Mouse (Mus musculus) cerebellum, postnatal 25 days (tissue): Measurements from ENCODE around the gene Rer1.

Source experiments
- DNase-seq, 2 experiments: peaks; one replicate each; pipeline ENCODE4 v3.0.0; 2021; ENCODE audit warnings: mixed read lengths in 2 of 2

The Rer1 gene

DNA sequence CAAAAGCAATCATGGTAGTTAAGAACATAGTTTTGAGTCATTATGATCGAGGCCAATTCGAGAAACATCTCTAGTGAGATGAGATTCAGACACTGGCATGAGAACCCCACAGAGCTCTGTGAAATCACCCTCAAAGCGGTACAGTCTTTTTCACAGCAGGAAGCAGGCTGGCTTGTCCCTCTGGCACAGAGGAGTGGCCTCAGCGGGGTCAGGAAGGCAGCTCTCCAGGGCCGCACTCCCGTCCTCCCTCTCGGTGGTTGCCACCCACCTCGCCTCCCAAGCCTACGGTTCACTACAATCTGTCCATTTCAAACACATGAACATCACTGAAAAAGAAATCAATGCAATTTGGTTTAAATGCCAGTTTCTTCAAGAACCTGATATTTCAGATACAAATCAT is 11.8 kb downstream of the Rer1 start:
- peak; percentile 60 to 63 for DNase-seq

GRCm38 (mm10) chr4:155070921-155071320 is 15.3 kb downstream of the Rer1 start:
- DNase-seq: peak; percentile 44 to 53

- DNase-seq: peak in 1 of 2 experiments; percentile 33
Observed at GRCm38 (mm10) chr4:155070199-155070598, 16.0 kb downstream of the Rer1 start.

GRCm38 (mm10) chr4:155069191-155069590 is 17.0 kb downstream of the Rer1 start:
- DNase-seq: peak; percentile 72 to 79

DNA sequence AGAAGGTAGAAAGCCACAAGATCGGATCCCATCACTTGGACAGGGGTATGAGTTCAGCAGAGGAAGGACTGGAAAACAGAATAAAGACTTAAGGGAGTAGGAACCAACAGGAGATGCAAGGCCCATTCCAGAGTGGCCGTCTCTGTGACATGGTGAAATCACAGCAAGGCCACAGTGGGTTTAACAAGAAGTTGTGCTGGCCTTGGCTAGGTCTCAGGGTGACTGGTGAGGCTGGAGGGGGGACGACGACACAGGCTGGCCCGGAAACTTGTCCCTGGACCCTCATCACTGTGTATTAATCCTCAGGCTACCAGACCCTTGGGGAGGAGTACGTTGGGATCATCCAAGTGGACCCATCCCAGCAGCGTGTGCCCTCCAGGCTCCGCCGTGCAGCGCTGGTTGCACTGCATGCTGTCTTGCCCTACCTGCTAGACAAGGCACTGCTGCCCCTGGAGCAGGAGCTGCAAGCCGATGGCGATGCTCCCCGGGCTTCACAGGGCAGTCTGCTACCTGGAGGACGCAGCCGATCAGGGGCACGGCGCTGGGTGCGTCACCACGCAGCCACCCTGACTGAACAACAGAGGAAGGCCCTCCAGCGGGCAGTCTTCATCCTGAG is 17.7 kb downstream of the Rer1 start:
- DNase-seq: peak; percentile 41 to 50

GRCm38 (mm10) chr4:155066834-155067522 is 19.2 kb downstream of the Rer1 start, which contains the start of gene Pex10:
TSS of gene Pex10 (plus strand) at chr4:155067016.
- peak; percentile 97 to 99 for DNase-seq

- DNase-seq: peak; percentile 92 to 94
Observed at GRCm38 (mm10) chr4:155065970-155066833, 20.0 kb downstream of the Rer1 start.

DNA sequence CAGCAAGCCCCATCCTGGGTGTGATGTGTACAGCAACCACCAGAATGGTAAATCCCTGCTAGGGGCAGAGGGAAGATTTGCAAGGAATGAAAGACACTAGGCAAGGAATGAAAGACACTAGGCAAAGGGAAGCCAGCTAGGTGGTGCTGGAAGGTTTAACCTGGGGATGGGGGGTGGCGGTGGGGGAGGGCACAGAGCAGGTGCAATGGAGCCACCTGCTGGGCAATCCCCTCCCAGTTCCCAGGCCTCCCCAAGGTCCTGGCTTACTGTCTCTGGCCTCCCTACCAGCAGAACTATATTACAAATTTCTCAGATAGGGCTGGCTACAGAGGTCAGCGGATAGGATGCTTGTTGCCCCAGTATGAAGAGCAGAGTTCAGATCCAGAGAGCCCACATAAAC is 21.7 kb downstream of the Rer1 start:
- DNase-seq: peak in 1 of 2 experiments; percentile 51

- no peak for DNase-seq
Observed at GRCm38 (mm10) chr4:155063895-155064294, 22.3 kb downstream of the Rer1 start.

GRCm38 (mm10) chr4:155058325-155058724 is 27.9 kb downstream of the Rer1 start:
- DNase-seq: no peak

DNA sequence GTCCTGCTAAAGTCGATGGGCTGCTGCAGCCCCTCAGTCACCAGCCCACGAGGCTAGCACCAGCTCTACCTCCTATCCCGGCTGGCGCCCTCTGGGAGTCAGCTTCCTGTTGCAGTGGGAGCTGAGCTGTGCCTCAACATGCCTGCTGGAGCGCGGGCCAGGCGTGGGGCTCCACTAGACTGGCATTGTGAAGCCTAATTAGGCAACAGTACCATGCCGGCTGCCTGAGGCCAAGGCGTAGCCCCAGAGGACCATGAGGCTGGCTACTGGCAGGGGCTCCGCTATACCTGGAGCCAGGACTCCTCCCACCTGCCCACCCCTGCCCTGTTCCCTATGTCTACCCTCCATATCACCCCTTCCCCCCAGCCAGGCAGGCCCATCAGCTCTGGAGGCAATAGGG is 29.5 kb downstream of the Rer1 start, which contains the start of gene Plch2:
Gene Plch2 (minus strand): TSS at position 61 of the 400 bp plus-strand sequence.
- no peak for DNase-seq

DNA sequence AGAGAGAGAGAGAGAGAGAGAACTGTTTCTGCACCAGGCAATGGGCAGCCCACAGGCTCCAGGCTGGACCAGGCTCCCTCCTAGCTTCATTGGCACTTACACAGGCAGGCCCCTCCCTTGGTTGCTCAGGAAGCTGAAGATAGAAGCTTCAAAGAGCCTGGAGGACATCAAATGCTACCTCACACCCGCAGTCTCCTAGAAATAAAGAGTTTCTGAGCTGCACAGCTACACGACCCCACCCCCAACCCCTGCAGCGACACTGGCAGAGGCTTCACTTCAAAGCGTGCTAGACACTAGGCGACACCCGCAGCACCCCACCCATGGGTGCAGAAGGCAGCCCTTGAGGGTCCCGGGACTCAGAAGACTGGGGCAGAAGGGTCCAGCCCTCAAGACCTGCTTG is 36.1 kb downstream of the Rer1 start:
- DNase-seq: no peak

DNA sequence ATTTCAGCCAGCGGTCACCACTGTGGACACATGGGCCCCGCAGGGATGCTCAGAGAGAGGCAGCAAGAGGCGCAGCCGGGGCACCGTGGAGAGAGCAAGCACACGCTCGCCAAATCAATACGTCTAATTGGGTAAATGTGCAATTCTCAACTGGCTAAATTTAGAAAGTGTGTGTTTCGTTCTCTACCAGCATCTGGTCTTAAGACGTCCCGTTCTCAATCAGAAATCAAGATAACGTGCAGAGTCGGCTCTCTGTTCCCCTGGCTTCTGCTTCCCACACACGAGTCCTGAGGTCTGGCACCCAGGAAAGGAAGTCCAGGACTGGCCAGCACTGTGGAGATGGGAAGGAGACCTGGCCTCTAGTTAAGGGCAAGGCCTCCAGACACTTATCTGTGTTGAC is 39.5 kb downstream of the Rer1 start:
- DNase-seq: no peak

DNA sequence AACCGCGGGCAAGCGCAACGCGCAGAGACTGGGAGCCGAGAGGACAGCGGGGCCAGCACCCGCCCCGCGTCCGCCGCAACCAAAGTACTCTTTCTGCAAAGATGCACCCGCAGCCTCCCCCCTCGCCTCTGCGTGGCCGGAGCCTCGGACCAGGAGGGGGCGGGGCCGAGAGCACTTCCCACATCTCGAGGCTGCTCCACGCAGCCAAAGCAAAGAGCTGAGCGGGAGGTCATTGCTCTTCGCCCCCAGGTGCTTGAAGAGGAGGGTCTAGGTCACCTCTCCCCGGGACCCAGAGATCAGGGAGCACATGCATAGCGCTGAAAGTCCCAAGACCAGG is 42.9 kb downstream of the Rer1 start:
- peak in 1 of 2 experiments; percentile 76 for DNase-seq

DNA sequence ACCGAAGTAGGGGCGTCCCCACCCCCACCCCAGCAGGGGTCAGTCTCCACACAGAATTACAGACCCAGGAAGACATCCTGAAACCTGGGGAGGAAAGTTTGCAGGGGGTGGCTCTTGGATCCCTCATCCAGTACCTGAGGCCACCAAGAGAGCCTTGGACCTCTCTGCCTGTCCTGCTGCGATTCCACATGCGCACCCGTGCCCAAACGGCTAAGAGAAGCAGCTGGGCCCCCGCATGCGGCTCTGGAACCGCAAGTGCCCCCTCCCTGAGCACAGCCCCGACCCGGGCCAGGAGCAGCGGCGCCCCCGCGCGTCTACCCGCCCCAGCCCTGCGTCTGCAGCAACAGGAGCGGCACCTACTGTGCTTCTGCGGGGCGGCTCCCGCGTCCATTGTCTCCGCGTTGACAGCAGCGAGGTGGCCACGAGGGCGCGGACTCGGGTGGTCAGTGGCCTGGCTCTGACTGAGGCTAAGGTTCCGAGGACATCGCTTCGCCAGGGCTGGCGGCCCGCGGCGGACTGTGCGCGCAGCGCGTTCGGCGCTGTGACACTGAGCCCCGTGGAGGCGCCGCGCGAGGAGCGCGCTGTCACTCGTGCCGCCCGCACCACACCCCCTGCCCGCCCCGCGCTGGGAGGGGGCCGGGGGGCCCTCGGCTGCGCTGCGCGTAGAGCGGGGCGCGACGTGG is 43.4 kb downstream of the Rer1 start:
- peak; percentile 62 to 76 for DNase-seq

DNA sequence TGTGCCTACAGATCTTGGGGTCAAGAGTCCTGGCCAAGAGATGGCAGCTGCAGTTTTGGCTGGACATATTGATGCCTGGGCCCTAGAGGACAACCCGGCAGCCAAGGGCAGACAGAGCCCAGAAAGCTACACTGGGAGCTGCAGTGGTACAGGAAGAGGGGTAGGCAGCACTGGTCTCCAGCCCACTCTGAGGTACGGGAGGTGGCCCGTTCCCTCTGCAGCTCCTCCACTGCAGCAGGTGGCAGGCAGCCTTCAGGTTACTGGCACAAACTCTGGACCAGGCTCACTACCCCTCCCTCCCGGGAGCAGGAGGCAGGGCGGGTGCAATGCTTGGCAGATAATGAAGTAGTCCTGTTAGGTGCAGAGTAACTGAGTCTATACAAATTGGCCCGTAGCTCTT is 45.5 kb downstream of the Rer1 start:
- peak; percentile 66 to 77 for DNase-seq

- no peak for DNase-seq
Observed at GRCm38 (mm10) chr4:155040197-155040596, 46.0 kb downstream of the Rer1 start.

- DNase-seq: peak; percentile 52 to 65
Observed at GRCm38 (mm10) chr4:155034787-155035186, 51.4 kb downstream of the Rer1 start.

DNA sequence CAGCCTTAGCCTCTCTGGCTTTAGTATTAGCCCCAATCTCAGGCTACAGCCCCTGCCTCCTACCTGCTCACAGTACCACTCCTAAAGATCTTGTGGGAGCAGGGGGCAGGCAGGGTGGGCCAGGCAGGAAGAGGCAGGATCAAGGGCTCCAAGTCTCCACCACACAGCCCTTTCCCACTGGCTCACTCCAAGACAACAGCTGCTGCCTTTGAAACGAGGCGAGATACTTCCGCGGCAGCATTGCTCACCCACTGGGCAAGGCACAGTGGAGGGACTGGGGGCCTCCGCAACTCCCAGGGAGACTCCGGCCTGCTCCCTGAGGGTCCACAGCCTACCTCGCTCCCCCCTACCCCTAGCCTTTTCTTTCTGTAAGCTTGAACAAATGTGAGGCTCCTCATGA is 52.0 kb downstream of the Rer1 start:
- peak; percentile 45 to 50 for DNase-seq

GRCm38 (mm10) chr4:155033115-155033514 is 53.1 kb downstream of the Rer1 start:
- peak in 1 of 2 experiments; percentile 29 for DNase-seq

DNA sequence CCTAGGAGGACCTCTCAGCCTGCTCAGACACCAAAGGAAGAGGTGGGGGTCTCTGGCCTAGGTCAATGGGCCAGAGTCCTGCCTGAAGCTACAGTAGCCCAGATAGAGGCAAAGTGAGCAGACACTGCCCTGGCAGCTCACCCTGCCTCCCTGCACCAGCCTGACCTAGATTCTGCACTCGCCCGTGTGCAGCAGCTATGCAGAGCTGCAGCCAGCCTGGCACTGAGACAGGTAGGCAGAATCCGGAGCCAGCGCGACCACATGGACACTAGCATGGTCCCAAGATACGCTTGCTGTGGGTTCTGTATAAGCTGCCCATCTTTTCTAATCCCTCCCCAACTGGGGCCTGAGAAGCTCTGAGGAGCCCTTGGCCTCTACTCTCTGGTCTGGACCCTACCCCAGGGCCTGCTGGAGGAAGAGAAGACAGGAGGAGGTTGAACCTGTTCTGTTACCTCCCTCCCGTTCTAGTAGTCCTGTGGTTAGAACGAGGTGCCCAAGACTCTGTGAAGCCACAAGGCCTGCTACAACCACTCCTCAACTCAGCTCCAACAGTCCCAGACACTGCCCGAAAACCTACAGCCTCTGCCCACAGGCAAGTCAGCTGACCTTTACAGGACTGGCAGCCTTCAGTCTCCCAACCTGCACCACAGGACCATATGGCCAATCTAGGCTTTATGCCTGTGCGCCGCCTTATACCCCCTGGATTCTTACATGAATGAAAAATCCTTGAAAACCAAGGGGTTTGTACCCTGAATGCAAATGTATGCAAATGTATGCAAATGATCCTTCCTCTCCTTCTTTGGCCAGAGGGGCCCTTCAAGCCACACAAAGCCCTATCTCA is 61.8 kb downstream of the Rer1 start:
- peak; percentile 89 to 92 for DNase-seq
